Mouse (Mus musculus) layer of hippocampus, postnatal 14 days (tissue): Measurements from ENCODE around the gene Rps28. TPM values are rescaled to one million over a fixed set of nuclear protein-coding genes. Genes with fewer than 3 reads are reported as not detected.
"Not testable (repeated sequence)": the region's sequence is repeated elsewhere in the genome, so short reads cannot be mapped to it uniquely, and the experiment has no call there.

Experiments
- DNase-seq, 2 experiments: peaks; one replicate each; pipeline ENCODE4 v3.0.0; 2021 to 2022; ENCODE audit warnings: low spot score in 2 of 2, mixed read lengths in 1 of 2
- long read RNA-seq, 2 experiments: library from polyadenylated mRNA; stranded (forward); transcript quantifications; one replicate each; pipeline ENCODE4 v2.0.0; 2021
- total RNA-seq, 2 experiments: library from RNA; stranded (reverse); gene quantifications; 2 replicates each; pipeline ENCODE4 v1.2.3; 2021

Rps28 gene
- 100 to 1,000 TPM; 776 to 830 TPM for total RNA-seq
- long read RNA-seq, experiment 1, transcript Rps28-201 (4 exons, 392 nt) = minor isoform, 26 of 83 reads
- long read RNA-seq, experiment 1, transcript Rps28-205 (4 exons, 382 nt) = major isoform, 54 of 83 reads
- long read RNA-seq, experiment 1, partial matches to known transcripts = 1 of 83 reads
- long read RNA-seq, experiment 1, other reads (novel, unspliced or antisense) = 0 of 83 reads
- long read RNA-seq, experiment 2, transcript Rps28-205 (4 exons, 382 nt) = major isoform, 204 of 272 reads
- long read RNA-seq, experiment 2, transcript Rps28-201 (4 exons, 392 nt) = minor isoform, 60 of 272 reads
- long read RNA-seq, experiment 2, partial matches to known transcripts = 3 of 272 reads
- long read RNA-seq, experiment 2, other reads (novel, unspliced or antisense) = 2 of 272 reads

DNA sequence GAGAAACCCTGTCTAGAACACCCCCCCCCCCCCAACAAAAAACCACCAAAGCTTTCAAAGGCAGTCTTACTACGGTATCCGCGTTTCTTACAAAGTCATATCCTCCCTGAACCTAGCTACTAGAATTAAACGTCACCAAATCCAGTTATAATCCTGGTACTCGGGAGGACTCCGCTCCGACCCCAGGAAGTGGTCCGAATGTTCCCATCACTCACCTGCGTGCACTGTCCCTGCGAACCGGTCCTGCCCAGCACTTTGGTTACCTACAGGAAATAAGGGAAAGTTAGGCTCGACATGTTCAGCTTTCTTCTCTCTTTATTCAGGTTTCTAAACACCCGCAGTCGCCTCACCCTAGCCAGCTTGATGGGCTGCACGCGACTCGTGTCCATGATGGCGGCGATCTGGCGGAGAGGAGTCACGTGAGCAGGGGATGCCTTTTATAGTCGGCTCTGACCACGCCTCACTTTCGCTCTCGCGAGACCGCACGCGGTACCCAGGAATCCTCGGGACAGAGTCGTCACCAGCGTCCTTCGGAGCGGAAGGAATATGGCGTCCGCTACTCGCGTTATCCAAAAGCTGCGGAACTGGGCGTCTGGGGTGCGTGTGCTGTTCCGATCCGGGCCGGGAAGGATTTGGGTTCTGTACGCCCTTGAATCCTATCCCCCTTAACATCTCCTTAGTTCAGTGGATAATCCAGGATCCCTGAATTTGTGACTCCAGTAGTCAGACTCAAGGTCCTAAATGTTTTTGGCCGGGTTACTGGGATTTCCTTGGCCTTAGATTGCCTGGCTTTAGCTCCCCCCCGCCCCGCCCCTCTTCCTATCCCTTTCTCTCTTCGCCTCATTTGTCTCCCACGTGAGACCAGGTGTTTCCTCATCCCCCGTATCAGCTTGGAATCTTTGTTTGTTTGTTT, at the start of gene Rps28, which contains the start of gene Ndufa7:
Gene Rps28 (minus strand): TSS at position 479 of the 913 bp plus-strand sequence.
Gene Ndufa7 (plus strand): TSS at position 489 of the 913 bp plus-strand sequence.
- DNase-seq = peak; percentile 98 to 99

DNA sequence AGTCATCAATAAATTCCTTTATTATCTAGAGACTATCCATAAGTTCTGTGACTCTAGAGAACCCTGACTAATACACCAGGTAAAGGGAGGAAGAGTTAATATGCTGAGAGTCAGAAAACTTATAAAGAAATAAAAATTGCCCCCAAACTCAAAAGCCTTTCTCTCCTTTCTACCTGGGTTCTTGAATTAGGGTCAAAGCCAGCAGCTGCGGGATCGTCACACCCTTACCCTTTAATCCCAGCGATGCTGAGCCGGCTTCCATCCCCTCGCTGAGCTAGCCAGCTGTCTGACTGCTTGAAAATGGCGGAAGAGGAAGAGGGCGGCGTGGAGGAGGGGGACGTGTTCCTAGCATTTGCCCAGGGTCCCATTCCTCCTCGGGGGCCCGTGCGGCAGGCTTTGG, 49.2 kb upstream of the Rps28 start, which contains the start of gene Gm7029:
Gene Gm7029 (plus strand): TSS at position 301 of the 400 bp plus-strand sequence.
- DNase-seq = not testable (repeated sequence)

- DNase-seq = peak; percentile 58 to 71
Measured at GRCm38 (mm10) chr17:33865330-33866030, 41.1 kb upstream of the Rps28 start.

DNA sequence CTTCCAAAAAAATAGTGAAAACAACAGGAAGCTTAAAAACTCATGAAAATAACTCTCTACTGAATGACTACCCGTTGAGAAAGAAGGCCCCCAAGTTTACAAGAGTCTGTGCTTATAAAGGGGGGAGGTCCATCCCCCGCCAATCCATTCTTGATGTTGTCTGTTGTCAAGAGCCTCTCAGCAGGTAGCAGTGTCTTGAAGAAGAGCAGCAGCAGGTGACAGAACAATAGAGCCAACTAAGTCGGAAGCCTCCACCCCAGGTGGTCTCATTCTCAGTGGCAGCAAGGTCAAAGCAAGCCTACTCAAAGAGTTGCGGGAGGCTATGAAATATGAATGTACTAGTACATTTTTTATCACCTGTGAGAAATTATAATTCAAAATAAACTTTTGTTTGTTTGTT, 33.5 kb upstream of the Rps28 start:
- DNase-seq = no peak

DNA sequence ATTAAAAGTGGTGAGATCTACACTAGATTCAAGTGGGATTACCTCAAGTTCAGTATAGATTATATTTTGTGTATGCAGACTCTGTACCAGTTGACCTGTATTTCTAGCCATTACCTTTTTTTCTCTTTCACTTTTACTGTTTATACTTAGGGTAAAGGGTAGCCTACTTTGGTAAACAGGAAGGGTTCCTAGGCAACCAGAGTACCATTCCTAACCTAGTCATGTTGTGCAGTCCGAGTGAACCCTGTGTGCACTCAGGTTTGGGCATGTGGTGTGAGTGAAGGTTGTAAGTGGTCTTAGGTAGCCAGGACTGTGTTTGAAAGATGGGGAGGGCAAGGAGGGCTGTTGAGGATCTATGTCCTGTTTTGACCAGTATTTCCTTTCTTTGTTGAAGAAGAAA, 27.0 kb upstream of the Rps28 start:
- no peak for DNase-seq

DNA sequence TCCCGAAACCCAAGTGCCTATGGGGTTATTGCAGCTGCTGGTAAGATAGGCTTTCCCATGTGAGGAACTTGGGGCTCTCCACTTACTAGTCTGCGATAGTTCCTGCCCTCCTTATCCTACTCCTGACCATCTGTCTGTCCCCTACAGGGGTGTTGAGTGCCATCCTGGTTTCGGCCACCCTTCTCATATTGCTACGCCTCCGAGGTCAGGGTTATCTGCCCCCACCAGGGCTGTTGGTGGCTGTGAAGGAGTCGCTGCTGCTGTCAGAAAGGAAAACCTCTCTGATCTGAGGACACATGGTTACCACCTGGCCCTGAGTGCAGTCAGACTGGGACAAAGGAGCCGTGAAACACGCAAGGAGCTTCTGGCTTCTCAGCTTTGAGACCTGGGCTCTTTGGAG, 23.8 kb upstream of the Rps28 start:
- no peak for DNase-seq

DNA sequence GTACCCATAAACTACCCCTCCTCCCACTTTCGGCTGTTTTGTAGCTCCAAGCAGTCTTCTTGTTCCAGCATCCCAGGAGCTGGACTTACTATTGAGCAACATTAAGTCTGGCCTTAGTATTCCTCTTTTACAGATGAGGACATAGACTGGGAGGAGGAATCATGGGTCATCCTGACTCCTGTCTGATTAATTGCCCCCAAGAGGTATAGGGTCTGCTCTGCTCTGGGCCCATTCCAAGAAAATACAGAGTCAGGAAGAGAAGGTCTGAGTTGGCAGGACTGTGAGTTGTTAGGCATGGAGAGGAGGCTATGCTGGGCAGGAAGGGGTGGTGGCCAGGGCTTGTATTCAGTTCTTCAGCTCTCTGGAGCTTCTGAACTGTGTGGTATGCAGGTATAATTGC, 19.8 kb upstream of the Rps28 start:
- DNase-seq = no peak

GRCm38 (mm10) chr17:33842966-33843795, 18.8 kb upstream of the Rps28 start, which contains the start of gene Cd320:
Gene Cd320 (plus strand): TSS chr17:33843091.
- DNase-seq = peak; percentile 94 to 96

- no peak for DNase-seq
Measured at GRCm38 (mm10) chr17:33829561-33829960, 5.2 kb upstream of the Rps28 start.

DNA sequence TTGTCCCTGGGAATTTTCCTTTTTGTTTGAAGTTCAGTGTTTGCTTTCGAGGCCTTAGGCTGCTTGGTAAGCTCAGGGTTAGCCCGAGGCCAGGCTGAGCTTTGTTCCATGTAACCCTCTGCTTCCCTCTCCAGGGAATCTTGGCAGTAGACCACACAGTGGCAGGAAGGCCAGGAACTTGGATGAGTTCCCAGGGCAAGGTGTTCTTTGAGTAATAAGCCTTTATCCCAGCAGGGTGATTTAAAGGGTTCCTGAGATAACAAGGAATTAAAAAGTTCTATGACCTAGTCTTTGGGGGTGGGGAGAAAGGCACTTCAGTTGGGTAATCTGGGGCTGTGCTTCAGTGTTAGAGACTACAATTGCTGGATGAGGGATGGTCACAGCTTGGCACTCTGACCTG, 4.5 kb upstream of the Rps28 start:
- DNase-seq = no peak

DNA sequence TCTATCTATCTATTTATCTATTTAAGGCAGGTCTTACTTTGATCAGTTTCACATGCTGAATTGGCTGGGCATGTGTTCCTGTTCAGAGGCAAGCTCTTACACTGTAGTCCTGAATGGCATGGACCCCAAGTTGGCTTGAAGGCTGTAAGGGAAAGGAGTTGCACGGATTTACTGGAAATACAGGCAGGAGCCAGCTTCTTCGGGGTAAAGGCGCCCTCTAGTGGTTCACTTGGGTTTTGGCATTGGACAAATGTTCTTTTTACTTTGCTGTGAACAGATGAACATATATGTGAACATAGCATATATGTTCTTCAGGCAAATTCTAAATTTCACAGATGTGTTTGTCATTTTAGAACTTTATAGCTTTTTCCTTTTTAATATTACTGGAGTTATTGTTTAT, 2.5 kb upstream of the Rps28 start:
- peak; percentile 59 to 84 for DNase-seq

DNA sequence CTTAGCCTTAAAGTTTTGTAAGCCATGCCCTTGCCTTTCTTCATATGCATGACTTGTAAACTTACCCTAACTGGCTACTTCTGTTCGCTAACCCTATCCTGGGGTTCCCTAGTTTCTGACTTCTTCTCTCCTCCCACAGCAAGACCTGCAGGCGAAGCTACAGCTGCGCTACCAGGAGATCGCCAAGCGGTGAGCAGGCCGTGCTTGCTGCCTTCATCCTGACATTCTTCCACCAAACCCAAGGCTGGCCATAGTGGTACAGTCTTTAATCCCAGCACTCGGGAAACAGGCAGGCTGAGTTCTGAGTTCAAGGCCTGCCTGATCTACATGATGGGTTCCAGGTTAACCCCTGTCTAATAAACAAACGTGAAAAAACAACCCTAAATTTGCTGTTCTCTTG, 1.1 kb upstream of the Rps28 start:
- no peak for DNase-seq

GRCm38 (mm10) chr17:33824997-33825330, 602 bp upstream of the Rps28 start:
- DNase-seq = not testable (repeated sequence)

GRCm38 (mm10) chr17:33823171-33823570, 1.2 kb downstream of the Rps28 start:
- DNase-seq = not testable (repeated sequence)

DNA sequence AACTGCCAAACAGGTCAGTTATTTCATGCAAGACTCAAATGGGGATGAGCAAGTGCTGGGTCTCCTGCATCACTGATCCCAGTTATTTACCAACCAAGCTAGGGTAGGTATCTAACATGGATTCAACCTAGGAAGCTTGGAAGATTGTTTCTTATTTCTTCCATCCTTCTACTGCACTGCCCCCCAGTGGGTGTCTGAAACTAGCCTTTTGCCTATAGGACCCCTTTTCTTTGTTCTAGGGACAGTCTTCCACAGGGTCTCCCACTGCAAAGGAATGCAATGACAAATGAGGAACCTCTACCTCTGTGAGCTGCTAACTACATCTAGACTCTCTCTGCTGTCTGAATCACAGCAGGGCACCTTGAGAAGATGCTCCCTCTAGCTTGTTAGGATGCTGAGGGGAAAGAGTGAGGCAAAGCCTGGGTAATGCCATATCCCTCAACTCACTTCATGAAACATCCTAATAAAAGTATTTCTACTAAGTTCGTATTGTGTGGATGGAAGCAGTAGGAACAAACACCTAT, 1.9 kb downstream of the Rps28 start:
- no peak for DNase-seq

- DNase-seq = peak in 1 of 2 experiments; percentile 32
Measured at GRCm38 (mm10) chr17:33817969-33818643, 6.3 kb downstream of the Rps28 start.

GRCm38 (mm10) chr17:33817184-33817968, 7.0 kb downstream of the Rps28 start:
- peak; percentile 83 to 93 for DNase-seq

DNA sequence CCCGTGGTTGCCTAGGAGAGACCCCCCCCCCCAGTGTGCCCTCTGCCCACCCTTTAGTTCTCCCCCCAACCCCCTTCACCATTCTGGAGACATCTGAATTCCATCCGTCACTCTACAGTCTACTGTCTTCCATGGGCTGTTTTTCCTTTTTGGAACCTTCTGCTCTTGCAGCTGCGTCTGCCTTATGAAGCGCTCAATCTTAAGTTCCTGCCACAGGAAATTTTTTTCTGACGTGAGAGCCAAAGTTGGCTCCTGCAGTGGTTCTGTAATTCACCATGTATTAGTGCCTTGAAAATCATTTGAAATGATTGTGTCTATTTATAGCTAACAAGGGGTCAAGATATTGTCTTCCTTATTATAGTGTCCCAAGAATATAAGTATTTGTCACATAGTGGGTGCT, 7.8 kb downstream of the Rps28 start:
- DNase-seq = peak in 1 of 2 experiments; percentile 55

GRCm38 (mm10) chr17:33815399-33815798, 9.0 kb downstream of the Rps28 start:
- no peak for DNase-seq
